Mouse (Mus musculus) CH12.LX (cell line): ENCODE data around the gene Hipk2. TPM values are rescaled to one million over a fixed set of nuclear protein-coding genes. Genes with fewer than 3 reads are reported as not detected.

Experiments
- DNase-seq: peaks from one replicate; pipeline ENCODE4 v3.0.0-alpha.2; 2013; ENCODE audit errors: extremely low read depth
- H3K27ac ChIP-seq: 2 replicates; pipeline ENCODE4 v1.5.1; 2012; ENCODE audit warnings: low read depth, mild to moderate bottlenecking, control low read depth, moderate library complexity; ENCODE audit not compliant: insufficient read depth
- H3K27me3 ChIP-seq: replicated peaks from 2 replicates; pipeline ENCODE3; 2012; ENCODE audit warnings: inconsistent platforms
- H3K36me3 ChIP-seq, 2 experiments: replicated peaks in 1 of 2; 2 replicates each; pipeline versions ENCODE3 to v1.6.1; 2012; ENCODE audit warnings: inconsistent platforms in 1 of 2, low read length in 1 of 2, mild to moderate bottlenecking in 1 of 2, mixed read lengths in 1 of 2, moderate library complexity in 1 of 2; ENCODE audit not compliant: control insufficient read depth in 1 of 2, insufficient read depth in 1 of 2
- H3K4me1 ChIP-seq, 2 experiments: 2 replicates each; pipeline ENCODE4 v1.6.1; 2012; ENCODE audit warnings: inconsistent platforms in 1 of 2, moderate library complexity in 1 of 2; ENCODE audit not compliant: insufficient read depth in 2 of 2, control insufficient read depth in 1 of 2
- H3K4me2 ChIP-seq: 2 replicates; pipeline ENCODE4 v1.6.1; 2012; ENCODE audit warnings: low read depth, mild to moderate bottlenecking, control low read depth; ENCODE audit not compliant: poor library complexity, insufficient read depth, severe bottlenecking
- H3K4me3 ChIP-seq, 3 experiments: fragments of 150-350 bp in 1 of 3; sonication (generic) in 1 of 3; replicated peaks in 1 of 3; 2 replicates each; pipeline versions ENCODE3 to v1.5.1; 2011 to 2012; ENCODE audit warnings: low read depth in 2 of 3, low read length in 2 of 3, mild to moderate bottlenecking in 2 of 3, moderate library complexity in 2 of 3, control low read depth in 1 of 3, improper control_type of control experiment in 1 of 3, inconsistent platforms in 1 of 3, mixed read lengths in 1 of 3; ENCODE audit not compliant: poor library complexity in 1 of 3
- H3K79me2 ChIP-seq: replicated peaks from 2 replicates; pipeline ENCODE4 v1.6.1; 2012; ENCODE audit warnings: mild to moderate bottlenecking, moderate library complexity; ENCODE audit not compliant: control insufficient read depth, poor library complexity, insufficient read depth, severe bottlenecking; ENCODE audit errors: extremely low read depth
- H3K9ac ChIP-seq: 2 replicates; pipeline ENCODE4 v1.6.1; 2012; ENCODE audit warnings: low read depth, mild to moderate bottlenecking, control low read depth, moderate library complexity; ENCODE audit not compliant: insufficient read depth
- H3K9me3 ChIP-seq: replicated peaks from 2 replicates; pipeline ENCODE3; 2012; ENCODE audit warnings: low read length, inconsistent platforms, mixed read lengths
- ELF1 ChIP-seq: IDR thresholded peaks from 2 replicates; pipeline ENCODE4 v1.6.1; 2014; ENCODE audit warnings: low read depth, mild to moderate bottlenecking, inconsistent platforms, low read length, improper control_type of control experiment
- ETS1 ChIP-seq: conservative IDR thresholded peaks from 2 replicates; pipeline ENCODE4 v1.6.1; 2012; ENCODE audit warnings: low read depth, mild to moderate bottlenecking, inconsistent platforms, low read length, improper control_type of control experiment, moderate library complexity
- MAX ChIP-seq: IDR thresholded peaks from 2 replicates; pipeline ENCODE4 v1.6.1; 2011; ENCODE audit warnings: low read length, improper control_type of control experiment
- MXI1 ChIP-seq: IDR thresholded peaks from 2 replicates; pipeline ENCODE4 v1.6.1; 2011; ENCODE audit warnings: mild to moderate bottlenecking, low read depth, low read length, improper control_type of control experiment
- NELFE ChIP-seq: IDR thresholded peaks from 2 replicates; pipeline ENCODE4 v1.6.1; 2011; ENCODE audit warnings: low read depth, low read length, improper control_type of control experiment
- PAX5 ChIP-seq: IDR thresholded peaks from 2 replicates; pipeline ENCODE4 v1.6.1; 2012; ENCODE audit warnings: low read length, inconsistent platforms, mixed read lengths
- POLR2AphosphoS2 ChIP-seq: IDR thresholded peaks from 2 replicates; pipeline ENCODE4 v1.6.1; 2011; ENCODE audit warnings: low read depth, low read length, improper control_type of control experiment
- RAD21 ChIP-seq: IDR thresholded peaks from 2 replicates; pipeline ENCODE4 v1.6.1; 2011; ENCODE audit warnings: low read depth, mild to moderate bottlenecking, low read length, improper control_type of control experiment, moderate library complexity
- TCF12 ChIP-seq: IDR thresholded peaks from 2 replicates; pipeline ENCODE4 v1.6.1; 2014; ENCODE audit warnings: low read depth, mild to moderate bottlenecking, inconsistent platforms, low read length, improper control_type of control experiment
- USF1 ChIP-seq: IDR thresholded peaks from 2 replicates; pipeline ENCODE4 v1.6.1; 2014; ENCODE audit warnings: low read depth, mild to moderate bottlenecking, inconsistent platforms, low read length, improper control_type of control experiment
- USF2 ChIP-seq: conservative IDR thresholded peaks from 2 replicates; pipeline ENCODE4 v1.6.1; 2011; ENCODE audit warnings: low read depth, low read length, improper control_type of control experiment
- ZNF384 ChIP-seq: IDR thresholded peaks from 2 replicates; pipeline ENCODE4 v1.6.1; 2012; ENCODE audit warnings: low read depth, low read length, improper control_type of control experiment, inconsistent platforms
- dilution Hi-C: fragments of 300-500 bp; cut with MboI; formaldehyde crosslinking; loops from 2 replicates; pipeline ENCODE4 v1.14.3; 2020; ENCODE audit warnings: low sequenced_read_pairs; ENCODE audit not compliant: extremely low pct_unique_long_range_greater_than_20kb, extremely low pct_ligation_motif_present
- in situ Hi-C: fragments of 300-500 bp; cut with MboI; formaldehyde crosslinking; loops from 3 replicates; pipeline ENCODE4 v1.14.3; 2019; ENCODE audit warnings: low sequenced_read_pairs, low pct_ligation_motif_present, low pct_unique_long_range_greater_than_20kb, mixed read lengths
- polyA plus RNA-seq: library from polyadenylated mRNA; unstranded; fragments of >175 nt; gene quantifications from 2 replicates; pipeline ENCODE4 v1.2.1, GENCODE M21; 2012; ENCODE audit warnings: low read depth; ENCODE audit not compliant: insufficient read length
- total RNA-seq, 2 experiments: library from RNA; depleted of rRNA; stranded (reverse); fragments of 300-350 nt in 1 of 2; fragments of >200 nt in 1 of 2; gene quantifications; 2 replicates each; pipeline ENCODE4 v1.2.3; 2012 to 2014

Hipk2 gene
- total and polyA plus RNA-seq, 3 experiments: 1.6 to 5.3 (median 2.6) TPM

- no peaks in the 10 kb centered on the region for H3K9me3 ChIP-seq
- DNase-seq: no peak
- H3K36me3 ChIP-seq: peaks cover 10 to 26% of the 10 kb centered on the region in 2 experiments
- H3K79me2 ChIP-seq: no peaks in the 10 kb centered on the region
- H3K27me3 ChIP-seq: no peaks in the 10 kb centered on the region
- H3K4me3 ChIP-seq: no peak overlapping the region
- dilution Hi-C loops: no loop called here
- H3K4me2 ChIP-seq: no peak overlapping the region
- in situ Hi-C loops: no loop called here
- no peak overlapping the region for H3K27ac ChIP-seq
- TF ChIP-seq TCF12 (no peak), ETS1 (no peak), ELF1 (no peak), MXI1 (no peak), MAX (no peak), POLR2AphosphoS2 (no peak), USF2 (peak; percentile 31; the same call in 1 of the 2 replicates), ZNF384 (no peak)
- no peak overlapping the region for H3K9ac ChIP-seq
- peaks cover 18 to 54% of the 10 kb centered on the region in 2 experiments for H3K4me1 ChIP-seq
Observed at GRCm38 (mm10) chr6:38718625-38719024, 157.3 kb downstream of the Hipk2 start.

DNA sequence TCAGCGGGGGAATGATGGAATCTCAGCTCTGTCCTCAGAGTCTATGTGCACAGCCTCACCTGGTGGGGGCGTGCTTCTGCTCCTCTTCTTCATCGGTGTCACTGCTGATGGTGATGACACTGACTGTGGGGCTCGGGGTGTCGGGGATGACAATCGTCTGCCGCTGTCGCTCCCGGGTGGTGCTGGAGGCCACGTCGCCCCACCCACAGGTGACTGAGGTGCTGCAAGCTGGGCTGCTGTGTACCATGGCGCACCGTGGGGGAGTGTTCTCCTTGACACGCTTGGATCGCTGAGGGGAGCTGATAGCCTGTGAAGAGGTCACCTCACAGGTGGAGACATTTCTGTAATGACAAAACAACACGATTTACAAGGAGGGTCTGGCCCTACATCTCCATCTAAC is 160.1 kb downstream of the Hipk2 start:
- TF ChIP-seq ELF1: no peak
- TF ChIP-seq TCF12: no peak
- TF ChIP-seq PAX5: no peak
- TF ChIP-seq RAD21: no peak
- TF ChIP-seq USF1: no peak
- no peak for TF ChIP-seq NELFE
- TF ChIP-seq POLR2AphosphoS2: no peak
- H3K4me3 ChIP-seq: no peak overlapping the region
- H3K4me2 ChIP-seq: no peak overlapping the region
- no peaks in the 10 kb centered on the region for H3K79me2 ChIP-seq
- H3K36me3 ChIP-seq: peaks cover 10 to 34% of the 10 kb centered on the region in 2 experiments
- no peak overlapping the region for H3K9ac ChIP-seq
- peaks cover 8% of the 10 kb centered on the region for H3K9me3 ChIP-seq
- in situ Hi-C loops: no loop called here
- dilution Hi-C loops: no loop called here
- peaks cover 21 to 48% of the 10 kb centered on the region in 2 experiments for H3K4me1 ChIP-seq
- no peak overlapping the region for H3K27ac ChIP-seq
- no peaks in the 10 kb centered on the region for H3K27me3 ChIP-seq
- DNase-seq: no peak
